Mouse (Mus musculus) forebrain, embryonic 10.5 days (tissue): Measurements from ENCODE around the gene Gm17324. TPM values are rescaled to one million over a fixed set of nuclear protein-coding genes. Genes with fewer than 3 reads are reported as not detected.
"Not testable (repeated sequence)": the region's sequence is repeated elsewhere in the genome, so short reads cannot be mapped to it uniquely, and the experiment has no call there.

Source experiments
- DNase-seq: peaks from one replicate; pipeline ENCODE4 v3.0.0-alpha.2; 2017; ENCODE audit warnings: low spot score; ENCODE audit errors: extremely low spot score
- H3K27ac ChIP-seq: fragments of 300-500 bp; sonication (generic); 2 replicates; pipeline ENCODE4 v1.5.1; 2016; ENCODE audit warnings: mild to moderate bottlenecking
- H3K27me3 ChIP-seq: fragments of 300-500 bp; sonication (generic); 2 replicates; pipeline ENCODE4 v1.6.1; 2016; ENCODE audit warnings: mild to moderate bottlenecking; ENCODE audit not compliant: poor library complexity, severe bottlenecking
- H3K36me3 ChIP-seq: fragments of 300-500 bp; sonication (generic); replicated peaks from 2 replicates; pipeline ENCODE4 v1.6.1; 2016; ENCODE audit warnings: mild to moderate bottlenecking, moderate library complexity
- H3K4me1 ChIP-seq: fragments of 300-500 bp; sonication (generic); 2 replicates; pipeline ENCODE4 v1.6.1; 2016
- H3K4me3 ChIP-seq: fragments of 300-500 bp; sonication (generic); 2 replicates; pipeline ENCODE4 v1.5.1; 2016; ENCODE audit warnings: mild to moderate bottlenecking, moderate library complexity
- H3K9me3 ChIP-seq: fragments of 300-500 bp; sonication (generic); 2 replicates; pipeline ENCODE4 v1.6.1; 2016; ENCODE audit warnings: mild to moderate bottlenecking, moderate library complexity
- WGBS: fragments of 180-500 bp; shearing (Covaris S2); methylation state at CpG from one replicate; pipeline ENCODE4 v1.1.7; 2016; 5-methylcytosine and 5-hydroxymethylcytosine counted together
- polyA plus RNA-seq: library from polyadenylated mRNA; unstranded; fragments of >200 nt; fragmentation: Nextera tagmentation; extraction: Ambion mirVana; gene quantifications from 2 replicates; pipeline ENCODE4 v1.2.1, GENCODE M21; 2016

The Gm17324 gene
- polyA plus RNA-seq, 1 experiment from 2014 or later, result 0.88 TPM

GRCm38 (mm10) chr9:78478009-78478605, 29.5 kb upstream of the Gm17324 start:
- H3K9me3 ChIP-seq, H3K27me3 ChIP-seq, H3K27ac ChIP-seq, DNase-seq: not testable (repeated sequence)
- 60% methylated on average over 1 of the region's 1 CpGs for WGBS
- H3K4me3 ChIP-seq, result peak overlapping the region; percentile 30
- peaks cover 26% of the 10 kb centered on the region for H3K4me1 ChIP-seq
- peaks cover 74% of the 10 kb centered on the region for H3K36me3 ChIP-seq

GRCm38 (mm10) chr9:78477021-78477551, 28.5 kb upstream of the Gm17324 start:
- no peak overlapping the region; the same call in 1 of the 2 replicates for H3K4me3 ChIP-seq
- H3K27me3 ChIP-seq, result no peaks in the 10 kb centered on the region
- peaks cover 84% of the 10 kb centered on the region for H3K36me3 ChIP-seq
- 1% methylated on average over 5 of the region's 5 CpGs for WGBS
- peaks cover 16% of the 10 kb centered on the region for H3K4me1 ChIP-seq
- DNase-seq, result no peak
- no peaks in the 10 kb centered on the region for H3K9me3 ChIP-seq
- 0 out of 2 replicates have a peak overlapping the region, but pooled peaks have one; percentile 44 for H3K27ac ChIP-seq

DNA sequence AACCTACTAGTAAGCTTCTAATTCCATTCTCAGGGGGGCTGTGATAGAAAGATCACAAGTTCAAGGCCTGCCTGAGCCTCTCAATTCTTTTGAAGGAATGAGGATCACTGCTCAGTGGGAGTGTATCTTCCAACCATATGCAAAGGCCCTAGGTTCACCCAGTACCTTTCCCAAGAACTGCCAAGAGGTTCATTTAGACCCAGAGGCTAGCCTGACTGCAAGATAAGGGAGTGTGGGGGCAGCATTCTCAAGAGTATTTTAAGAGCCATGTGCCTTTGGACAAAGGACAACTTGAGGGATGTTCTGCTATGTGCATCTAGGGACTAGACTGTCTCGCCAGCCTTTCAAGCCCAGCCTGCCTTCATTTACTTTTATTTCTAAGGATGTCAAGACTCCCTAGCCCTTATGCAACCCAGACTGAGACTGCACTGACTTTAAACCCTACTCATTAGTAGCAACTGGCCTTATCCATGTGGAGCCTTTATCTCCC, 28.0 kb upstream of the Gm17324 start:
- 9% methylated on average over 1 of the region's 1 CpGs for WGBS
- Histone ChIP-seq H3K4me3 (no peak overlapping the region), H3K27me3 (no peaks in the 10 kb centered on the region), H3K27ac (peak overlapping the region; percentile 44; the same call in 1 of the 2 replicates), H3K36me3 (peaks cover 88% of the 10 kb centered on the region), H3K9me3 (no peaks in the 10 kb centered on the region), H3K4me1 (peaks cover 16% of the 10 kb centered on the region)
- DNase-seq, result peak; percentile 63

GRCm38 (mm10) chr9:78475873-78476272, 27.3 kb upstream of the Gm17324 start:
- peak; percentile 29 for DNase-seq
- Histone ChIP-seq H3K4me3 (no peak overlapping the region), H3K27ac (no peak overlapping the region), H3K4me1 (peaks cover 16% of the 10 kb centered on the region), H3K36me3 (peaks cover 91% of the 10 kb centered on the region), H3K9me3 (no peaks in the 10 kb centered on the region), H3K27me3 (no peaks in the 10 kb centered on the region)
- whole genome bisulfite sequencing, result 95% methylated on average over 4 of the region's 4 CpGs

- DNase-seq, result no peak
Measured at GRCm38 (mm10) chr9:78475383-78475780, 26.8 kb upstream of the Gm17324 start.

DNA sequence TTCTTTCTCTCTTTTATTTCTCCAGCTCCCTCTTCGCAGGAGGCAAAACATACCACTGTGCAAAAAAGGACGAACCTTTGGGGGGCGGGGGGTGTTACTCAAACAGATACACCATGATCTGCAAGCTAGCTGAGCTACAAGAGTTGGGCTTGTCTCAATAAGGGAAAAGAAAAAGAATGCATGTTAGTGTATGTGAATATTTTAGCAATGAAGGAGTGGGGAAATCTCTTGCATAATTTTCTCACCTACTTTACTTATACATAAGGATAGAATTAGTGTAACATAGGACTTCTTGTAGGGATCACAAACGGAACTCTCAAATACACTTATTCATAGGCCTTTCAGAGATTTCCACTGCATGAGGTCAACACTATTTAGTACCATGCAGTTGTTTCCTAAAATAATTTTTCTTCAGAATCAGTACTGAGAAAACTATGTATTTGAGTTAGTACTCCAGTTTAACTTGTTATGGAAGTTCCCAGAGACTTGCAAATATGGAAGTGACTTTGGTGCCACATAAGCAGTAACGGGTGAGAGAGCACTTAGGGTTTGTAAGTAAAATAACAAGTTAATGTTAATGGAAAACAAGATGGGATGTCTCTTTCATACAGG, 26.3 kb upstream of the Gm17324 start:
- Histone ChIP-seq H3K4me1 (peaks cover 16% of the 10 kb centered on the region), H3K4me3 (no peak overlapping the region), H3K9me3 (no peaks in the 10 kb centered on the region), H3K36me3 (peaks cover 91% of the 10 kb centered on the region), H3K27ac (no peak overlapping the region), H3K27me3 (no peaks in the 10 kb centered on the region)
- DNase-seq, result no peak
- WGBS, result 92% methylated on average over 5 of the region's 5 CpGs

More at GRCm38 (mm10) chr9:78475383-78475780, 26.8 kb upstream of the Gm17324 start:
- Histone ChIP-seq H3K4me3 (no peak overlapping the region), H3K9me3 (no peaks in the 10 kb centered on the region), H3K36me3 (peaks cover 91% of the 10 kb centered on the region), H3K4me1 (peaks cover 16% of the 10 kb centered on the region), H3K27me3 (no peaks in the 10 kb centered on the region), H3K27ac (no peak overlapping the region)
- WGBS, result 91% methylated on average over 2 of the region's 2 CpGs

DNA sequence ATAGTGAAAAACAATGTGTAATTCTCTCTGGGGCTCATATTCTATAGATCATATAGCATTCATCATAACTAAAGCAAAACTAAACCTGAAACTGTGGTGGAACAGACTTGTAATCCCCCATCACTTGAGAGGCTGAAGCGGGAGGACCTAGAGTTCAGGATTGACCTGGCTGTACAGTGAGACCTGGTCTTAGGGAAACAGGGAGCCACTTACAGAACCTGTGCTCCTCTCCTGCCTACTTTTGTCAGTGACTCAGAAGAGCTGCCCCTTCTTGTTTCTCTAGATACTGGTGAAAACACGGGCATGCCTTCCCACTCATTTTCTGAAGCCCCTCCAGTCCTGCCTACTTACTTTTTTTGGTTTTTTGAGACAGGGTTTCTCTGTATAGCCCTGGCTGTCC, 25.7 kb upstream of the Gm17324 start:
- no peaks in the 10 kb centered on the region for H3K27me3 ChIP-seq
- H3K36me3 ChIP-seq, result peaks cover 91% of the 10 kb centered on the region
- DNase-seq, result no peak
- 90% methylated on average over 2 of the region's 2 CpGs for WGBS
- H3K9me3 ChIP-seq, result no peaks in the 10 kb centered on the region
- peaks cover 11% of the 10 kb centered on the region for H3K4me1 ChIP-seq
- H3K4me3 ChIP-seq, result no peak overlapping the region
- no peak overlapping the region for H3K27ac ChIP-seq

DNA sequence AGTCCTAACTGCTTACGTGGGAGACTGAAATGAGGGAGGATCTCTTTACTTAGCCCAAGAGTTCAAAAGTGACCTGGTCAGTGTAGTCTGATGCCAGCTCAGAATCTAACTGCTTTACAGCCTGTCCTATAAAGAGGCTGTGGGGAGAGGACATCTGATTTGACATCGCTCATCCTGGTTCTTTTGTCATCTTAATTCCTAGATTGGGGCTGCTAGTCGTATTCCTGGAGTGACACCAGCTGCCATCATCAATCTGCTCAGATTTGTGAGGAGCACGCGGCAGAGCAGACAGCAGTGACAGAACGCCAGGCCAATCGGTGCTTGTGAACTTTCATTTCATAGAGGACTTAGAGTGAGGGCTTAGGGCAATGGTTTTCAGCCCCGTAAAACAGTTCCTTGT, 25.0 kb upstream of the Gm17324 start:
- no peaks in the 10 kb centered on the region for H3K9me3 ChIP-seq
- no peak overlapping the region for H3K4me3 ChIP-seq
- H3K4me1 ChIP-seq, result peaks cover 5% of the 10 kb centered on the region; the same call in 1 of the 2 replicates
- no peak overlapping the region for H3K27ac ChIP-seq
- DNase-seq, result no peak
- no peaks in the 10 kb centered on the region for H3K27me3 ChIP-seq
- peaks cover 91% of the 10 kb centered on the region for H3K36me3 ChIP-seq
- WGBS, result 92% methylated on average over 8 of the region's 8 CpGs

GRCm38 (mm10) chr9:78465725-78466124, 17.1 kb upstream of the Gm17324 start:
- Histone ChIP-seq H3K36me3 (peaks cover 97% of the 10 kb centered on the region), H3K27me3 (no peaks in the 10 kb centered on the region)
- 94% methylated on average over 3 of the region's 3 CpGs for WGBS

GRCm38 (mm10) chr9:78463337-78463736, 14.8 kb upstream of the Gm17324 start:
- H3K27ac ChIP-seq, result no peak overlapping the region
- H3K9me3 ChIP-seq, result no peaks in the 10 kb centered on the region
- H3K27me3 ChIP-seq, result no peaks in the 10 kb centered on the region
- 96% methylated on average over 4 of the region's 4 CpGs for WGBS
- no peak for DNase-seq
- no peaks in the 10 kb centered on the region for H3K4me1 ChIP-seq
- peaks cover 94% of the 10 kb centered on the region for H3K36me3 ChIP-seq
- no peak overlapping the region for H3K4me3 ChIP-seq

More at GRCm38 (mm10) chr9:78465725-78466124, 17.1 kb upstream of the Gm17324 start:
- Histone ChIP-seq H3K4me3 (no peak overlapping the region), H3K4me1 (no peaks in the 10 kb centered on the region), H3K9me3 (no peaks in the 10 kb centered on the region), H3K27ac (no peak overlapping the region)
- no peak for DNase-seq

DNA sequence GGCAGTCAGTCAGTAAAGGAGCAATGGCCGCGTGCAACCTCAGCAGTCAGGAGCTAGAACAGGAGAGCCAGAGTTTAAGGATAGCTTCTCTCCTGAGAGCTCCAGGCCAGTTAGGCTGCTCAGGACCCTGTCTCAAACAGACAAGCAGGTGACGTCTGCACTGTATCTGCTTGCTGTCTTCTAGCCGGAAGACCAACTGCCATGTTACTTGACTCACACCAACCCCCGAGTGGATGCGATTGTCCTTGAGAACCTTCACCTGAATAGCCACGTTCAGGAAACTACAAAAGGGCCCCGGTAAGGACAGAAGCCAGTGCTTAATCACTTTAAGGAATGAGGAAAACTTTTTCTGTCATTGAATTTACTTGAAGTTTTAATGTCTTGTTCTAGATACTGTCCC, 8.4 kb upstream of the Gm17324 start:
- H3K27ac ChIP-seq, result no peak overlapping the region
- 94% methylated on average over 8 of the region's 8 CpGs for WGBS
- H3K9me3 ChIP-seq, result no peaks in the 10 kb centered on the region
- H3K36me3 ChIP-seq, result peaks cover 93% of the 10 kb centered on the region
- no peak overlapping the region for H3K4me3 ChIP-seq
- no peaks in the 10 kb centered on the region for H3K4me1 ChIP-seq
- no peaks in the 10 kb centered on the region for H3K27me3 ChIP-seq
- DNase-seq, result no peak

DNA sequence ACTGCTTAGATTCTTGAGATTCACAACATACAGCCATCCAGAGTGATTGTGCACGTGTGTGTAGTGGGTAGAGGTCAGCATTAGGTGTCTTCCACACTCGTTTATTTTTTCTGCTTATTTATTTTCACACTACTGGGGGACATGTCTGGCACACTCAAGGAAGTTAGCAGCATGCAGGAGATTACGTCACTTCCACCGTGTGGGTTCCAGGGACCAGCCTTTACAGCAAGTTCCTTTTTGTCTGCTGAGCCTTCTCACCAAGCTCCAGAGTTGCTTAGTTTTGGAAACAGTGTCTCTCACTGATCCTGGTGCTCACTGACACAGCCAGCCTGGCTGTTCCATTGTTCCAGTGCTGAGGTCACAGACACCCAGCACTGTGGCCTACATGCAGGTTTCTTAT, 2.8 kb upstream of the Gm17324 start:
- H3K4me3 ChIP-seq, result no peak overlapping the region
- peaks cover 11% of the 10 kb centered on the region for H3K27me3 ChIP-seq
- no peak overlapping the region for H3K27ac ChIP-seq
- WGBS, result 92% methylated on average over 4 of the region's 4 CpGs
- peaks cover 14% of the 10 kb centered on the region for H3K4me1 ChIP-seq
- no peak for DNase-seq
- peaks cover 58% of the 10 kb centered on the region for H3K36me3 ChIP-seq
- no peaks in the 10 kb centered on the region for H3K9me3 ChIP-seq

- Histone ChIP-seq H3K4me1 (peaks cover 14% of the 10 kb centered on the region), H3K27ac (no peak overlapping the region), H3K27me3 (peaks cover 21% of the 10 kb centered on the region), H3K36me3 (peaks cover 50% of the 10 kb centered on the region), H3K4me3 (no peak overlapping the region), H3K9me3 (no peaks in the 10 kb centered on the region)
- no peak for DNase-seq
- WGBS, result 74% methylated on average over 5 of the region's 5 CpGs
Measured at GRCm38 (mm10) chr9:78450404-78450803, 1.8 kb upstream of the Gm17324 start.
